ENCODE assay signal across 8 mouse cellular contexts in the genomic region with DNA sequence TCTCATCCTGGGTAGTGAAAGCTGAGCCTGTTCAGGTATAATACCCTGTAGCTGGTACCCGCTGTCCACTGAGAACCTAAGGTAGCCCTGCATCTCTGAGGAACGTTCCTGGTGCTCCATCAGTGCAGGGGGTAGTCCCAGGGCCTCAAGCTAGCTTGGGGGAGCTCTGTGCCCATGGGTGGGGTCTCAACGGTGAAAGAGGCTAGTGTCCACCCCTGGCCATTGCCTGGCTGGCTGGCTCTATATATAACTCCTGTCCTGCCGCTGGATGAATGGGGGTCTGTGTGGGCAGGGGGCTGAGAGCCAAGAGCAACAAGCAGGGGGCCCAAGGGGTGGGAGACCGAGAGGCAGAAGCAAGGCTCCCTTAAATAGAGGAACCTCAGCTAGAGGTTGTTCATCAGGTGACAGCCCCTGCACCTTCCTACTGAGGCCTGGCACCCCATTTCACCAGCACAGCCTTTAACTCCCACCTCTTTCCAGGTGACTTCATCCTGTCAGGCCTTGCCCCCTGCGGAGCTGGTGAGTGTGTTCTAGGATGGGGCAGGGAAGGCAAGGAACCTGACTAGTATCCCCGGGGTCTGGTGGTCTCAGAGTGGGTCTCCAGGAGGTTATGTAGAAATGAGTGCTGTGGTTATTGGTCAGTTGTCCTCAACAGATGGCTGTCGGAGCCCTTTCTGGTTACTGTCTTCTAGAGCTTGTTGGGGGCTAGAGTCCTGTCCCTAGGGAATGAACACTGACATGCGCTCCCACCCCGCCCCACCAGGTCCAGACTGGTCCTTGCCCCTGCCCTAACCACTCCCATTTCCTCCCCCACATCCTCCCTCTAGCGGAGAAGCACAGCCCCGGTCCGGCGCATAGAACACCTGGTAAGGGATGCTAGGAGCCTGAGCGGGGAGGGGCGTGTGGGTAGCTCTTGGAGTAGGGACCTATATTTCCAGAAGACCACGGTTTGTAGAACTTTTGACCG. TPM values are rescaled to one million over a fixed set of nuclear protein-coding genes. Genes with fewer than 3 reads are reported as not detected.
DNase-seq lines count a peak whose midpoint lies in the region; ATAC-seq lines count a peak whose summit lies in the region.

No protein-coding gene starts in this region.

- H3K9ac ChIP-seq in neural tube, embryonic 12.5 days: no peak overlapping the region
- no peak overlapping the region for H3K9ac ChIP-seq in hindbrain, embryonic 11.5 days (ENCODE audit: low read depth, low read length)
- H3K9ac ChIP-seq in stomach, embryonic 15.5 days: no peak overlapping the region

- peaks cover 44% of the 10 kb centered on the region for H3K4me1 ChIP-seq in neural tube, embryonic 12.5 days
- H3K4me1 ChIP-seq in hindbrain, embryonic 11.5 days (replicated peaks; ENCODE audit: control insufficient read depth, insufficient read depth, low read length): peaks cover 21% of the 10 kb centered on the region
- peaks cover 76% of the 10 kb centered on the region for H3K4me1 ChIP-seq in stomach, embryonic 15.5 days

- H3K27me3 ChIP-seq in neural tube, embryonic 12.5 days (replicated peaks): peaks cover 49% of the 10 kb centered on the region
- peaks cover 25% of the 10 kb centered on the region for H3K27me3 ChIP-seq in hindbrain, embryonic 11.5 days (ENCODE audit: control insufficient read depth, insufficient read depth, low read length)
- no peaks in the 10 kb centered on the region for H3K27me3 ChIP-seq in stomach, embryonic 15.5 days (replicated peaks)

- 0 out of 2 replicates have a peak overlapping the region, but pooled peaks have one; percentile 5 for H3K4me3 ChIP-seq in neural tube, embryonic 12.5 days
- H3K4me3 ChIP-seq in hindbrain, embryonic 11.5 days (ENCODE audit: low read depth, low read length): no peak overlapping the region
- H3K4me3 ChIP-seq in stomach, embryonic 15.5 days (replicated peaks): no peak overlapping the region; the same call in 1 of the 2 replicates

- ATAC-seq in neural tube, embryonic 12.5 days (ENCODE audit: low FRiP score, low read depth): no peak
- no peak for ATAC-seq in hindbrain, embryonic 11.5 days (ENCODE audit: low FRiP score)
- no peak for ATAC-seq in stomach, embryonic 15.5 days (ENCODE audit: insufficient read depth, low FRiP score, low read depth)
- ATAC-seq in megakaryocyte-erythroid progenitor cell, adult 5-6 weeks (replicated peaks; ENCODE audit: low FRiP score, low TSS enrichment, poor library complexity, severe bottlenecking): no peak

- no peaks in the 10 kb centered on the region for H3K36me3 ChIP-seq in neural tube, embryonic 12.5 days
- H3K36me3 ChIP-seq in hindbrain, embryonic 11.5 days (ENCODE audit: control insufficient read depth, insufficient read depth, low read length): no peaks in the 10 kb centered on the region
- H3K36me3 ChIP-seq in stomach, embryonic 15.5 days: peaks cover 21% of the 10 kb centered on the region

- WGBS in neural tube, embryonic 12.5 days: 26% methylated on average over 18 of the region's 18 CpGs
- 29% methylated on average over 18 of the region's 18 CpGs for WGBS in hindbrain, embryonic 11.5 days
- 45% methylated on average over 18 of the region's 18 CpGs for WGBS in stomach, embryonic 15.5 days

- no peaks in the 10 kb centered on the region for H3K9me3 ChIP-seq in neural tube, embryonic 12.5 days
- no peaks in the 10 kb centered on the region for H3K9me3 ChIP-seq in hindbrain, embryonic 11.5 days (ENCODE audit: control insufficient read depth, low read length)
- H3K9me3 ChIP-seq in stomach, embryonic 15.5 days: no peaks in the 10 kb centered on the region

- H3K27ac ChIP-seq in neural tube, embryonic 12.5 days: no peak overlapping the region
- no peak overlapping the region for H3K27ac ChIP-seq in hindbrain, embryonic 11.5 days (ENCODE audit: low read depth, low read length)
- H3K27ac ChIP-seq in stomach, embryonic 15.5 days: no peak overlapping the region

- peak overlapping the region; percentile 61 for H3K4me2 ChIP-seq in neural tube, embryonic 12.5 days (replicated peaks)
- H3K4me2 ChIP-seq in hindbrain, embryonic 11.5 days (replicated peaks; ENCODE audit: low read depth, low read length): peak overlapping the region; percentile 34; the same call in 1 of the 2 replicates
- H3K4me2 ChIP-seq in stomach, embryonic 15.5 days: peak overlapping the region; percentile 51

- no peak for DNase-seq in neural tube, embryonic 10.5 days (ENCODE audit: extremely low spot score, low spot score)
- peak; percentile 55 for DNase-seq in embryo, embryonic 10 days (ENCODE audit: low spot score)
- peak; percentile 31 for DNase-seq in hindbrain, embryonic 11.5 days (ENCODE audit: low spot score)
- peak; percentile 42 for DNase-seq in liver
- no peak for DNase-seq in layer of hippocampus, adult 8-10 months (ENCODE audit: low spot score in 2 of 2)

RNA-seq across cellular contexts. Expression of a gene that starts 5.8 kb away (rescaled TPM):
- polyA plus RNA-seq in neural tube, embryonic 12.5 days (2016; fragmentation: Nextera tagmentation; extraction: Ambion mirVana): 13.0 and 13.5 TPM in 2 replicates
- 8.0 and 11.8 TPM in 2 replicates for polyA plus RNA-seq in hindbrain, embryonic 11.5 days (2014; fragmentation: Nextera tagmentation; extraction: Ambion mirVana)
- polyA plus RNA-seq in stomach, embryonic 15.5 days (2015; fragmentation: Nextera tagmentation; extraction: Ambion mirVana): 34.6 and 34.7 TPM in 2 replicates
- not detected in 2 replicates for total RNA-seq in megakaryocyte-erythroid progenitor cell, adult 5-6 weeks (2014; fragmentation: Nextera tagmentation)
- not detected in 2 replicates for total RNA-seq in megakaryocyte-erythroid progenitor cell, adult 5-6 weeks (2017)
- total RNA-seq in layer of hippocampus, adult 8-10 months (2022): 10 to 100 TPM; 22.4 to 26.9 (median 24.8) TPM

RNA-seq across cellular contexts. Expression of a gene that starts 30.0 kb away (rescaled TPM):
- 29.6 and 33.3 TPM in 2 replicates for polyA plus RNA-seq in neural tube, embryonic 12.5 days (2016; fragmentation: Nextera tagmentation; extraction: Ambion mirVana)
- polyA plus RNA-seq in hindbrain, embryonic 11.5 days (2014; fragmentation: Nextera tagmentation; extraction: Ambion mirVana): 10.1 and 11.9 TPM in 2 replicates
- polyA plus RNA-seq in stomach, embryonic 15.5 days (2015; fragmentation: Nextera tagmentation; extraction: Ambion mirVana): 25.0 and 25.2 TPM in 2 replicates
- total RNA-seq in megakaryocyte-erythroid progenitor cell, adult 5-6 weeks (2014; fragmentation: Nextera tagmentation): 19.6 and 21.5 TPM in 2 replicates
- total RNA-seq in megakaryocyte-erythroid progenitor cell, adult 5-6 weeks (2017): 14.4 and 18.7 TPM in 2 replicates
- 100 to 1,000 TPM; 144 to 152 (median 146) TPM for total RNA-seq in layer of hippocampus, adult 8-10 months (2022)

RNA-seq across cellular contexts. Expression of a gene that starts 32.5 kb away (rescaled TPM):
- 89.2 and 92.3 TPM in 2 replicates for polyA plus RNA-seq in neural tube, embryonic 12.5 days (2016; fragmentation: Nextera tagmentation; extraction: Ambion mirVana)
- 85.0 and 103 TPM in 2 replicates for polyA plus RNA-seq in hindbrain, embryonic 11.5 days (2014; fragmentation: Nextera tagmentation; extraction: Ambion mirVana)
- polyA plus RNA-seq in stomach, embryonic 15.5 days (2015; fragmentation: Nextera tagmentation; extraction: Ambion mirVana): 107 and 116 TPM in 2 replicates
- 328 and 355 TPM in 2 replicates for total RNA-seq in megakaryocyte-erythroid progenitor cell, adult 5-6 weeks (2014; fragmentation: Nextera tagmentation)
- 527 and 549 TPM in 2 replicates for total RNA-seq in megakaryocyte-erythroid progenitor cell, adult 5-6 weeks (2017)
- total RNA-seq in layer of hippocampus, adult 8-10 months (2022): 100 to 1,000 TPM; 175 to 212 (median 192) TPM

RNA-seq across cellular contexts. Expression of a gene that starts 38.1 kb away (rescaled TPM):
- polyA plus RNA-seq in neural tube, embryonic 12.5 days (2016; fragmentation: Nextera tagmentation; extraction: Ambion mirVana): 0.60 and 0.63 TPM in 2 replicates
- polyA plus RNA-seq in hindbrain, embryonic 11.5 days (2014; fragmentation: Nextera tagmentation; extraction: Ambion mirVana): 0.31 TPM in 1 of 2 replicates, not detected in the other
- 13.2 and 18.2 TPM in 2 replicates for polyA plus RNA-seq in stomach, embryonic 15.5 days (2015; fragmentation: Nextera tagmentation; extraction: Ambion mirVana)
- not detected in 2 replicates for total RNA-seq in megakaryocyte-erythroid progenitor cell, adult 5-6 weeks (2014; fragmentation: Nextera tagmentation)
- not detected in 2 replicates for total RNA-seq in megakaryocyte-erythroid progenitor cell, adult 5-6 weeks (2017)
- total RNA-seq in layer of hippocampus, adult 8-10 months (2022): 10 to 100 TPM; 11.2 to 13.6 (median 12.7) TPM

RNA-seq across cellular contexts. Expression of a gene that starts 44.3 kb away (rescaled TPM):
- 0.11 TPM in 1 of 2 replicates, not detected in the other for polyA plus RNA-seq in neural tube, embryonic 12.5 days (2016; fragmentation: Nextera tagmentation; extraction: Ambion mirVana)
- 0.13 and 0.17 TPM in 2 replicates for polyA plus RNA-seq in hindbrain, embryonic 11.5 days (2014; fragmentation: Nextera tagmentation; extraction: Ambion mirVana)
- 5.9 and 6.2 TPM in 2 replicates for polyA plus RNA-seq in stomach, embryonic 15.5 days (2015; fragmentation: Nextera tagmentation; extraction: Ambion mirVana)
- 12.8 and 15.4 TPM in 2 replicates for total RNA-seq in megakaryocyte-erythroid progenitor cell, adult 5-6 weeks (2014; fragmentation: Nextera tagmentation)
- 8.9 and 11.2 TPM in 2 replicates for total RNA-seq in megakaryocyte-erythroid progenitor cell, adult 5-6 weeks (2017)
- under 1 TPM in 2 of 4 experiments, not detected in 2; 0.20 to 0.39 TPM for total RNA-seq in layer of hippocampus, adult 8-10 months (2022)

Comparison
In these comparisons a context has a peak if more than half of its experiments do, and no peak if none do; other contexts are left out.
1. DNase-seq: peak in embryo, embryonic 10 days (single experiment), hindbrain, embryonic 11.5 days (single experiment) and liver (single experiment); none in neural tube, embryonic 10.5 days (single experiment) and layer of hippocampus, adult 8-10 months (0 of 2).
2. Peak in every context shown above with its lines, with median percentiles within 50 percentile points of each other: H3K4me2 ChIP-seq.